Mouse (Mus musculus) midbrain, postnatal 0 days (tissue): ENCODE data around the gene 9530068E07Rik. TPM values are rescaled to one million over a fixed set of nuclear protein-coding genes. Genes with fewer than 3 reads are reported as not detected.

ENCODE experiments used
- ATAC-seq: fragments of 200-750 bp; cut with Nextera tagmentation; 2 replicates; pipeline ENCODE4 v1.8.0; 2017; ENCODE audit warnings: moderate number of reproducible peaks, mild to moderate bottlenecking, moderate TSS enrichment, moderate library complexity; ENCODE audit not compliant: low FRiP score
- DNase-seq: peaks from one replicate; pipeline ENCODE4 v3.0.0-alpha.2; 2015; ENCODE audit warnings: low spot score
- H3K27ac ChIP-seq: fragments of 300-500 bp; sonication (generic); 2 replicates; pipeline ENCODE4 v1.5.1; 2014; ENCODE audit warnings: low read depth, mild to moderate bottlenecking, low read length, mixed read lengths
- H3K27me3 ChIP-seq: fragments of 300-500 bp; sonication (generic); 2 replicates; pipeline ENCODE4 v1.6.1; 2014; ENCODE audit warnings: low read length, control low read depth, mixed read lengths; ENCODE audit not compliant: insufficient read depth
- H3K36me3 ChIP-seq: fragments of 300-500 bp; sonication (generic); 2 replicates; pipeline ENCODE4 v1.6.1; 2014; ENCODE audit warnings: low read length, control low read depth, mixed read lengths; ENCODE audit not compliant: insufficient read depth
- H3K4me1 ChIP-seq: fragments of 300-500 bp; sonication (generic); 2 replicates; pipeline ENCODE4 v1.6.1; 2014; ENCODE audit warnings: mild to moderate bottlenecking, control low read depth, antibody characterized with exemption, low read length, mixed read lengths; ENCODE audit not compliant: insufficient read depth
- H3K4me2 ChIP-seq: fragments of 300-500 bp; sonication (generic); 2 replicates; pipeline ENCODE4 v1.6.1; 2014; ENCODE audit warnings: low read depth, mild to moderate bottlenecking, low read length, mixed read lengths; ENCODE audit not compliant: poor library complexity, severe bottlenecking
- H3K4me3 ChIP-seq: fragments of 300-500 bp; sonication (generic); 2 replicates; pipeline ENCODE4 v1.5.1; 2014; ENCODE audit warnings: low read depth, mild to moderate bottlenecking, low read length, moderate library complexity
- H3K9ac ChIP-seq: fragments of 300-500 bp; sonication (generic); replicated peaks from 2 replicates; pipeline ENCODE4 v1.6.1; 2014; ENCODE audit warnings: mild to moderate bottlenecking, low read length, moderate library complexity, mixed read lengths; ENCODE audit not compliant: poor library complexity, severe bottlenecking
- H3K9me3 ChIP-seq: fragments of 300-500 bp; sonication (generic); 2 replicates; pipeline ENCODE4 v1.6.1; 2016; ENCODE audit warnings: low read length, control low read depth
- CTCF ChIP-seq: IDR thresholded peaks from 2 replicates; pipeline ENCODE4 v1.5.1; 2016; ENCODE audit warnings: antibody characterized with exemption, mild to moderate bottlenecking
- WGBS: fragments of 180-500 bp; shearing (Covaris S2); extraction: QIAGEN DNeasy Blood & Tissue Kit; methylation state at CpG from one replicate; pipeline ENCODE4 v1.1.7; 2014; 5-methylcytosine and 5-hydroxymethylcytosine counted together
- polyA plus RNA-seq: library from polyadenylated mRNA; unstranded; fragments of >200 nt; fragmentation: Nextera tagmentation; extraction: Ambion mirVana; gene quantifications from 2 replicates; pipeline ENCODE4 v1.2.1, GENCODE M21; 2015
- total RNA-seq: library from RNA; depleted of rRNA; stranded (reverse); fragments of >200 nt; gene quantifications from 2 replicates; pipeline ENCODE4 v1.2.3, GENCODE M21; 2014

Gene 9530068E07Rik
- total and polyA plus RNA-seq, 2 experiments from 2014 or later: 127 to 134 TPM

DNA sequence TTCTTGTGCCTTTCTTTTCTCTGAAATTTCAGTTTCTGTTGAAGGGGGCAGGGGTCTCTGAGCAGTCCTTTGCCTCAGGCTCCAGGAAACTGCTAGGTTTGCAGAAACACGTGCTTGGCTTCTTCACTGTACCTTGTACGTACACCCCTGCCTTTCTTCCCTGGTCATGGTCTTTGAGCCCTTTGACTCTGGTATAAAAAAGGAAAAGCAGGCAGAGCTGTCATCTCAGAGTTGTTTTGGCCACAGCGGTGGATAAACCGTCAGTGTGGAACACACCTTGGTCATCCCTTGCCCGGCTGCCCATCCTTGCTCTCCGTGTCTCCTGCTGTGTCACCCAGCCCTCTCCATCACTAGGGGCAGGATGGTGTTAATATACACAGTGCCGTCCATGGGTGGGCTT is 23.6 kb downstream of the 9530068E07Rik start:
- H3K4me1 ChIP-seq: no peaks in the 10 kb centered on the region
- TF ChIP-seq CTCF: no peak
- H3K36me3 ChIP-seq: no peaks in the 10 kb centered on the region
- DNase-seq (no peak), ATAC-seq (no peak)
- 79% methylated on average over 7 of the region's 7 CpGs for WGBS
- no peaks in the 10 kb centered on the region for H3K27me3 ChIP-seq
- H3K9me3 ChIP-seq: no peaks in the 10 kb centered on the region
- H3K4me3 ChIP-seq: no peak overlapping the region
- H3K4me2 ChIP-seq: no peak overlapping the region
- H3K9ac ChIP-seq: no peak overlapping the region
- H3K27ac ChIP-seq: no peak overlapping the region

DNA sequence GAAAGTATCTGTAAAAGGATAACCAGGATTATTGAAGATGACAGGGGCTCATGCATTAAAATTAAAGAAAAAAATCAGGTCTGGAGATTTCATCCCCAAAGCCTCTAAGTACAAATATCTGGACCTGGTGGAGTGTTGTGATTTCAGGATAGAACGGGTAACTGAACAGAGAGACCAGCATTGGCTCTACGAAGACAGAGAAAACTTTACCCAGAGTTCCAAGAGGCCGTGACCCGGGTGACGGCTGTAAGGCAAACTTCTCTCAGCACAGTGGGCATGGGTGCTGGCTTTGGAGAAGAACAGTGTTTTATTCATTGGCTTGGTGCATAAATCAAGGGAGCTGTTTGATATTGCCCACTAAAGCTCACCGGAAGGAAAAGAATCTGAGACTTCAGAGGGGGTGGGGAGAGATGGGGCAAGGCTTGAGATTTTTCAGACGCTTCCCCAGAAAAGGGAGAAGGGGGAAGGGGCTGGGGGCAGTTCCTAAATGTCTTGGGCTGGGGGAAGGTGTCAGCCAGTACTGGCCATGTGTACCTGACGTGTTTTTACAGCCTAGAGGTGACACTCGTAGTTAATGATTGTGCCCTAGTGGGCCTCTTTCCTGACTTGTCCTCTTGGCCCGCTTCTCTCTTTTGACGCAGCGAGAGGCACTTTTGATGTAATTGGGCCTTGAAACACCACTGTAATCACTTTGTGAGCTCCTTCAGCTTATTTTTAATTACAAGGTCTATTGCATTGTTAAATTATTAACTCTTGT is 24.2 kb downstream of the 9530068E07Rik start:
- ATAC-seq: no peak
- Histone ChIP-seq H3K27ac (no peak overlapping the region), H3K9me3 (no peaks in the 10 kb centered on the region), H3K27me3 (no peaks in the 10 kb centered on the region), H3K4me2 (no peak overlapping the region), H3K9ac (no peak overlapping the region), H3K4me1 (no peaks in the 10 kb centered on the region), H3K36me3 (no peaks in the 10 kb centered on the region), H3K4me3 (no peak overlapping the region)
- DNase-seq: no peak
- no peak for TF ChIP-seq CTCF
- 78% methylated on average over 12 of the region's 12 CpGs for WGBS

DNA sequence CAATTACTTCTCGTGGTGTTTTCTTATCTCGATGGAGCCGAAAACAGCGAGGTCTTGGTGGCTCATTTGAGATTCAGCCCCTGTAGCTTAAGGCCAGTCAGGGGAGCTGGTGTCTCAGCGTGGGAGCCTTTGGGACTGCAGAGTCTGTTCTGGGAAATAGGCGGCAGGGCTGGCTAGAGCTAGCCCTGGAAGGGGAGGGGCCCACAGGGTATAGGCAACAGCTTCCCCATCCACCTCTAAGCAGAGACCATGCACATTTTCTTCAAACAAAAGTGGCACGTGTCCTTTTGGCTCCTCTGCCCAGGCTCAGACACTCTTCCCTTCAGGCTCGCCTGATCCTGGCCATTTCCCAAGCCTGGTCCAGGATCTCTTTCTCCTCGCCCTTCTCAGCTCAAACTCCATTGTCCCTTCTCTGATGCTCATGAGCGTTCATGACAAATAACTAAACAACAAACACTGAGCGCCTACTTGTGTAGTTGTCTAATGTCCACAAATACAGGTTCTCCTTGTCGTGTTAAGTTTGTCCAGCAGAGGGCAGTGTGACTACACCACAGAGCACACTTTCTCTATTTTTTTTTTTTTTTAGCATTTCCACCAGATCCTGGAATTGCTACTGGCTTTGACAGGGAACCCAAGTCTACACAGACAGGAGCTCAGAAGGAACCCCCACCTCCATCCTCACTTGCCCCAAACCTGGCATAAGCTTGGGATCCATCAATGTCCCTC is 25.0 kb downstream of the 9530068E07Rik start:
- Histone ChIP-seq H3K36me3 (no peaks in the 10 kb centered on the region), H3K4me1 (no peaks in the 10 kb centered on the region), H3K27ac (no peak overlapping the region), H3K4me3 (no peak overlapping the region), H3K9ac (no peak overlapping the region), H3K4me2 (no peak overlapping the region), H3K27me3 (no peaks in the 10 kb centered on the region), H3K9me3 (no peaks in the 10 kb centered on the region)
- ATAC-seq (no peak), DNase-seq (peak; percentile 74)
- WGBS: 39% methylated on average over 12 of the region's 12 CpGs
- TF ChIP-seq CTCF: peak; percentile 97

DNA sequence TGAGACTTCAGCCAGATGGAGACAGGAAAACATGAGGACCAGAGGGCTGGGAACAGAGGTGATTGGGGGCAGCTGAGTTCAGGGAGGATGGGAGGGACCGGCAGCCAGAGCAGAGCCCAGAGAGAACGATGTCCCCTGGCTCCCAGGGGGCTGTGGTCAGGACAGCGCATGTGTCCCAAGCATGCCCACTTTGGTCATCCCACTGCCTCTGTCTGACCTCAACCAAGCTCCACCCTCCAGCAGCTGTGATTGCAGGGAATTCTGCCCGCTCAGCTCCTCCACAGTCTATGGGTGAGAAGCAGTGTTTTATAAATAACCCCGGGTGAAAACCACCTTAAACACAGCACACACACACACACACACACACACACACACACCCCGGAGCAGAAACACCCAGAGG is 33.2 kb downstream of the 9530068E07Rik start:
- ATAC-seq (no peak), DNase-seq (no peak)
- H3K9ac ChIP-seq: no peak overlapping the region
- no peak overlapping the region for H3K4me3 ChIP-seq
- H3K36me3 ChIP-seq: no peaks in the 10 kb centered on the region
- 78% methylated on average over 6 of the region's 6 CpGs for WGBS
- TF ChIP-seq CTCF: no peak
- no peaks in the 10 kb centered on the region for H3K27me3 ChIP-seq
- no peaks in the 10 kb centered on the region for H3K9me3 ChIP-seq
- no peak overlapping the region for H3K4me2 ChIP-seq
- H3K27ac ChIP-seq: no peak overlapping the region
- H3K4me1 ChIP-seq: no peaks in the 10 kb centered on the region

DNA sequence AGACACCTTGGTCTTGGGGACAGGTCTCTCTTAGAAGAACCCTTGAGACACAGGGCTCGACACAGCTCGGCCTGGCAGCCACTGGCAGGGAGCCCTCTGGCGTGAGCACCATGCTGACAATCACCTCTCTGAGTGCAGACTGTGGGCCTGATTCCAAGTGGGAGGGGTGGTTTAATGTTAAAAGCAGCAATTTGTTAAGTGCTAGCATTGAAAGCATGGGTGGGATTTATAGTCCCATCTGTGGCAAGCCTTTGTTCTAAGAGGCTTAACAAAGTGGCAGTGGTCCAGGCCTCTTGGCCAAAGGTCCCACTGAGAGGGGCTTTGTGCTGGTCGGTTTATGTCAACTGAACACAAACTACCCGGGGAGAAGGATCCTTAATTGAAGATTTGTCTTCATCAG is 35.4 kb downstream of the 9530068E07Rik start:
- peak; percentile 93 for DNase-seq
- peak; percentile 47; the same call in 1 of the 2 replicates for ATAC-seq
- no peak for TF ChIP-seq CTCF
- Histone ChIP-seq H3K27me3 (no peaks in the 10 kb centered on the region), H3K4me2 (no peak overlapping the region), H3K4me3 (no peak overlapping the region), H3K4me1 (no peaks in the 10 kb centered on the region), H3K36me3 (no peaks in the 10 kb centered on the region), H3K27ac (no peak overlapping the region), H3K9me3 (no peaks in the 10 kb centered on the region), H3K9ac (no peak overlapping the region)
- WGBS: 43% methylated on average over 5 of the region's 5 CpGs

DNA sequence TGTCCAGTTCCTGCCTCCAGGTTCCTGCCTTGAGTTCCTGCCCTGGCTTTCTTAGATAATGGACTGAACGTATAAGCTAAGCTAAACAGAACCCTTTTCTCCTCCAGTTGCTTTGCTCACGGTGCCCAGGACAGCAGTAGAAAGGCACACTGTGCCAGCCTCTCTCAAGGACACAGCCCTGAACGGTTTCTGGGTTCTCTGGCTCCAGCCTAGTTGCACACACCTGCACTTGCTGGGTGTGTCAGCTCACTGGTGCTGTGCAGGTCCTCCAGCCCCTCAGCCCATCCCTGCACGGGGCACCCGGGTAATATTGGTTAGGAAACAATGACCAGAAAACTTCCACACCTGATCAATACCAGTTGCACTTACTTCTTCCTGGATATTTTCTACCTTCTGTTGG is 35.9 kb downstream of the 9530068E07Rik start:
- no peaks in the 10 kb centered on the region for H3K27me3 ChIP-seq
- no peak overlapping the region for H3K27ac ChIP-seq
- ATAC-seq: no peak
- H3K4me3 ChIP-seq: no peak overlapping the region
- no peak overlapping the region for H3K9ac ChIP-seq
- no peak for TF ChIP-seq CTCF
- no peaks in the 10 kb centered on the region for H3K9me3 ChIP-seq
- no peaks in the 10 kb centered on the region for H3K36me3 ChIP-seq
- 88% methylated on average over 5 of the region's 5 CpGs for WGBS
- H3K4me2 ChIP-seq: no peak overlapping the region
- no peak for DNase-seq
- H3K4me1 ChIP-seq: no peaks in the 10 kb centered on the region
